Mouse (Mus musculus) midbrain, embryonic 14.5 days (tissue): ENCODE measurements around the gene Gm16451. TPM values are rescaled to one million over a fixed set of nuclear protein-coding genes. Genes with fewer than 3 reads are reported as not detected.
"Not testable (repeated sequence)": the region's sequence is repeated elsewhere in the genome, so short reads cannot be mapped to it uniquely, and the experiment has no call there.

Experiments used
- ATAC-seq: fragments of 200-750 bp; cut with Nextera tagmentation; 2 replicates; pipeline ENCODE4 v1.8.0; 2017; ENCODE audit warnings: moderate number of reproducible peaks, moderate library complexity; ENCODE audit not compliant: low FRiP score, low TSS enrichment
- DNase-seq: peaks from one replicate; pipeline ENCODE4 v3.0.0-alpha.2; 2015
- H3K27ac ChIP-seq: fragments of 300-500 bp; sonication (generic); replicated peaks from 2 replicates; pipeline ENCODE4 v1.5.1; 2014; ENCODE audit warnings: mild to moderate bottlenecking, low read depth, low read length, moderate library complexity
- H3K27me3 ChIP-seq: fragments of 300-500 bp; sonication (generic); 2 replicates; pipeline ENCODE4 v1.6.1; 2014; ENCODE audit warnings: low read length, control low read depth, mixed read lengths; ENCODE audit not compliant: control insufficient read depth, insufficient read depth
- H3K36me3 ChIP-seq: fragments of 300-500 bp; sonication (generic); 2 replicates; pipeline ENCODE4 v1.6.1; 2014; ENCODE audit warnings: low read length, control low read depth; ENCODE audit not compliant: control insufficient read depth, insufficient read depth
- H3K4me1 ChIP-seq: fragments of 300-500 bp; sonication (generic); 2 replicates; pipeline ENCODE4 v1.6.1; 2014; ENCODE audit warnings: mild to moderate bottlenecking, antibody characterized with exemption, low read length, control low read depth; ENCODE audit not compliant: control insufficient read depth, insufficient read depth
- H3K4me2 ChIP-seq: fragments of 300-500 bp; sonication (generic); 2 replicates; pipeline ENCODE4 v1.6.1; 2014; ENCODE audit warnings: mild to moderate bottlenecking, low read length, moderate library complexity
- H3K4me3 ChIP-seq: fragments of 300-500 bp; sonication (generic); replicated peaks from 2 replicates; pipeline ENCODE4 v1.5.1; 2014; ENCODE audit warnings: low read depth, low read length
- H3K9ac ChIP-seq: fragments of 300-500 bp; sonication (generic); replicated peaks from 2 replicates; pipeline ENCODE4 v1.6.1; 2014; ENCODE audit warnings: mild to moderate bottlenecking, low read length, moderate library complexity
- H3K9me3 ChIP-seq: fragments of 300-500 bp; sonication (generic); 2 replicates; pipeline ENCODE4 v1.6.1; 2016; ENCODE audit warnings: low read length, control low read depth, mixed read lengths; ENCODE audit not compliant: control insufficient read depth
- WGBS: fragments of 180-500 bp; shearing (Covaris S2); extraction: QIAGEN DNeasy Blood & Tissue Kit; methylation state at CpG from one replicate; pipeline ENCODE4 v1.1.7; 2014; 5-methylcytosine and 5-hydroxymethylcytosine counted together
- polyA plus RNA-seq: library from polyadenylated mRNA; unstranded; fragments of >200 nt; fragmentation: Nextera tagmentation; extraction: Ambion mirVana; gene quantifications from 2 replicates; pipeline ENCODE4 v1.2.1, GENCODE M21; 2014

Gm16451 gene
- polyA plus RNA-seq = not detected in 2 replicates

GRCm38 (mm10) chr7:22118145-22118544, at the start of gene Gm16451:
Gm16451 (minus strand) TSS chr7:22118245.
- WGBS = no CpG with 5 or more reads among the region's 2 CpGs
- ATAC-seq, H3K9ac ChIP-seq: not testable (repeated sequence)

GRCm38 (mm10) chr7:22163935-22164334, 45.9 kb upstream of the Gm16451 start, which contains the start of gene Vmn1r142:
Vmn1r142 (minus strand) TSS chr7:22164035.
- H3K4me2 ChIP-seq, H3K4me3 ChIP-seq, DNase-seq, H3K27ac ChIP-seq, H3K9ac ChIP-seq, H3K9me3 ChIP-seq, H3K27me3 ChIP-seq, H3K4me1 ChIP-seq, ATAC-seq, H3K36me3 ChIP-seq: not testable (repeated sequence)
- whole genome bisulfite sequencing = no CpG with 5 or more reads among the region's 3 CpGs

More at GRCm38 (mm10) chr7:22118145-22118544, at the start of gene Gm16451:
- not testable (repeated sequence) for H3K9me3 ChIP-seq, H3K4me1 ChIP-seq, H3K4me3 ChIP-seq, DNase-seq, H3K27ac ChIP-seq, H3K27me3 ChIP-seq, H3K4me2 ChIP-seq, H3K36me3 ChIP-seq

- ATAC-seq, H3K27me3 ChIP-seq, H3K4me1 ChIP-seq: not testable (repeated sequence)
Measured at GRCm38 (mm10) chr7:22134641-22135040, 16.6 kb upstream of the Gm16451 start, which contains the start of gene Gm10666. Gm10666 (minus strand) TSS chr7:22134741.

GRCm38 (mm10) chr7:22068757-22069156, 49.3 kb downstream of the Gm16451 start, which contains the start of gene Vmn1r139:
Vmn1r139 (plus strand) TSS chr7:22069057.
- H3K9ac ChIP-seq, ATAC-seq, DNase-seq, H3K27me3 ChIP-seq, H3K4me2 ChIP-seq, H3K4me1 ChIP-seq, H3K9me3 ChIP-seq, H3K27ac ChIP-seq, H3K4me3 ChIP-seq, H3K36me3 ChIP-seq: not testable (repeated sequence)
- no CpG with 5 or more reads among the region's 7 CpGs for WGBS

More at GRCm38 (mm10) chr7:22134641-22135040, 16.6 kb upstream of the Gm16451 start, which contains the start of gene Gm10666:
- not testable (repeated sequence) for H3K4me2 ChIP-seq, DNase-seq, H3K36me3 ChIP-seq, H3K9ac ChIP-seq, H3K27ac ChIP-seq, H3K9me3 ChIP-seq, H3K4me3 ChIP-seq
- no CpG with 5 or more reads among the region's 5 CpGs for WGBS

Other genes starting within 250 kb of the Gm16451 start
- gene Gm5891, start 197.0 kb downstream of the Gm16451 start, polyA plus RNA-seq = not detected in 2 replicates
- not detected in 2 replicates for gene Vmn1r137, start 123.7 kb downstream of the Gm16451 start, polyA plus RNA-seq
- gene Vmn1r138, start 89.3 kb downstream of the Gm16451 start, polyA plus RNA-seq = not detected in 2 replicates
- gene Gm6176, start 61.9 kb downstream of the Gm16451 start, polyA plus RNA-seq = not detected in 2 replicates
- gene Vmn1r139, start 49.2 kb downstream of the Gm16451 start, polyA plus RNA-seq = not detected in 2 replicates
- gene Gm10666, start 16.5 kb upstream of the Gm16451 start, polyA plus RNA-seq = not detected in 2 replicates
- not detected in 2 replicates for gene Vmn1r142, start 45.8 kb upstream of the Gm16451 start, polyA plus RNA-seq
- not detected in 2 replicates for gene Vmn1r143, start 71.1 kb upstream of the Gm16451 start, polyA plus RNA-seq
- gene Gm8653, start 83.0 kb upstream of the Gm16451 start, polyA plus RNA-seq = not detected in 2 replicates
- gene Gm8453, start 111.2 kb upstream of the Gm16451 start, polyA plus RNA-seq = not detected in 2 replicates
- gene Gm4187, start 211.5 kb upstream of the Gm16451 start, polyA plus RNA-seq = not detected in 2 replicates